Comparison of ENCODE assay signal across 8 mouse cellular contexts in the genomic region with DNA sequence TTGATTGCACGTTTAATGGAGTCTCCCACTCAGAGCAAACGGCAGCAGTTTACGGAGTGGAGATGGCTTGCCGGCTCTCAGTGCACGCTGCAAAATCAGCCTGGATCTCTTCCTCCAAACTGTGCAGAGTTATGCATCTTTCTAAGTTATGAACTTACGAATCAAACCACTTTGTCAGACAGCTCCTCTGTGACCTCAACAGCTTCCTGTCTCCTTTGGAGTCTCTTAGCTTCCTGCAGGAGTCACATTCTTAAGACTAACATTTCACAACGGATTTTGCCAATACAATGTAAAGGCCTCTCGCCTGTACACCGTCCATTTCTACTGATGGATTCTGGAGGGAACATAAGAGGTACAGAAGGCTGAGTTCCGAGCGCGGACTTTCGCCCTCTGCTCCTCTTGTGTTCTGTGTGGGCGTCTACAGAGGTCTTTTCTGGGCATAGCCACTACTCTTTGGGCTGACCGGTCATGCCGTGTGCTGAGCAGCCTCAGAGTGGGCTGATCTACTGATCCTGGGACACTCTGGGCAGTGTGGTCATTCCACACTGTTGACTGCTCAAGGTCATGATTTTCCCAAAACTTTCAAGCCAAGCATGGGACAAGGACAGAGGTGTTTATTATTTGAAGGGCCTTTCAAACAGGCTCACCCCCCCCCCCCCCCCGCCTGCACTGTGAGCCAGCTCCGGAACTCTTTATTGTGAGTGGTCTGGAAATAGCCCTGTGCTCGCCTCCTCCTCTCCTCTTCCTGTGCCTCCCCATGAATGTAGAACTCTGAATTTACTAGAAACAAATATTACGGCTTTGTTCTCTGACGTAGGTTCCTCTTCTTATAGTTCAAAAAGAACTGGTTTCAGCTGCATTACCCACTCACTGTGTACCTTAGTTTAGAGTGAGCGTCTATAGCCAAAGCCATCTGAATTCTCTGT.
DNase-seq lines count a peak whose midpoint lies in the region; ATAC-seq and TF ChIP-seq lines count a peak whose summit lies in the region.

No protein-coding gene starts in this region.

- peak overlapping the region; percentile 32; the same call in 1 of the 2 replicates for H3K27ac ChIP-seq in lung, postnatal 0 days (ENCODE audit: low read length)
- H3K27ac ChIP-seq in forebrain, embryonic 15.5 days (replicated peaks) = peak overlapping the region; percentile 70
- peak overlapping the region; percentile 41; the same call in 1 of the 2 replicates for H3K27ac ChIP-seq in intestine, postnatal 0 days (ENCODE audit: low read depth, low read length)

- TF ChIP-seq CTCF in lung, postnatal 0 days (IDR thresholded peaks at IDR 0.05) = no peak
- TF ChIP-seq CTCF in intestine, postnatal 0 days (IDR thresholded peaks at IDR 0.05; ENCODE audit: low read depth) = no peak

- H3K9ac ChIP-seq in lung, postnatal 0 days (replicated peaks; ENCODE audit: low read depth) = no peak overlapping the region
- H3K9ac ChIP-seq in forebrain, embryonic 15.5 days (replicated peaks) = no peak overlapping the region
- H3K9ac ChIP-seq in intestine, postnatal 0 days (ENCODE audit: low read depth, low read length) = no peak overlapping the region

- H3K36me3 ChIP-seq in lung, postnatal 0 days (ENCODE audit: insufficient read depth, low read length) = no peaks in the 10 kb centered on the region; the same call in 1 of the 2 replicates
- H3K36me3 ChIP-seq in forebrain, embryonic 15.5 days = peaks cover 10% of the 10 kb centered on the region; the same call in 1 of the 2 replicates
- H3K36me3 ChIP-seq in intestine, postnatal 0 days (ENCODE audit: control insufficient read depth, insufficient read depth) = peaks cover 16% of the 10 kb centered on the region

- no peaks in the 10 kb centered on the region for H3K27me3 ChIP-seq in lung, postnatal 0 days (replicated peaks; ENCODE audit: insufficient read depth, low read length)
- H3K27me3 ChIP-seq in forebrain, embryonic 15.5 days = no peaks in the 10 kb centered on the region
- no peaks in the 10 kb centered on the region for H3K27me3 ChIP-seq in intestine, postnatal 0 days (replicated peaks; ENCODE audit: control insufficient read depth, insufficient read depth, low read length)

- ATAC-seq in lung, postnatal 0 days = peak; percentile 76
- ATAC-seq in forebrain, embryonic 15.5 days (replicated peaks) = no peak
- ATAC-seq in intestine, postnatal 0 days = no peak
- peak; percentile 43 for ATAC-seq in neutrophil, adult 5-6 weeks (ENCODE audit: extremely low read depth, insufficient number of reproducible peaks, low FRiP score, poor library complexity, severe bottlenecking)

- H3K4me1 ChIP-seq in lung, postnatal 0 days (ENCODE audit: insufficient read depth, low read depth, low read length) = peaks cover 15% of the 10 kb centered on the region; the same call in 1 of the 2 replicates
- peaks cover 56% of the 10 kb centered on the region for H3K4me1 ChIP-seq in forebrain, embryonic 15.5 days
- no peaks in the 10 kb centered on the region for H3K4me1 ChIP-seq in intestine, postnatal 0 days (replicated peaks; ENCODE audit: control insufficient read depth, insufficient read depth, low read length)

- no peak for TF ChIP-seq EP300 in lung, postnatal 0 days (IDR thresholded peaks at IDR 0.05)

- WGBS in lung, postnatal 0 days = 41% methylated on average over 22 of the region's 22 CpGs
- WGBS in forebrain, embryonic 15.5 days = 85% methylated on average over 22 of the region's 22 CpGs
- WGBS in intestine, postnatal 0 days = 64% methylated on average over 22 of the region's 22 CpGs

- no peak overlapping the region for H3K4me3 ChIP-seq in lung, postnatal 0 days (ENCODE audit: low read depth, low read length)
- no peak overlapping the region for H3K4me3 ChIP-seq in forebrain, embryonic 15.5 days
- no peak overlapping the region for H3K4me3 ChIP-seq in intestine, postnatal 0 days (ENCODE audit: low read depth, low read length)

- no peaks in the 10 kb centered on the region for H3K9me3 ChIP-seq in lung, postnatal 0 days (ENCODE audit: low read length)
- no peaks in the 10 kb centered on the region for H3K9me3 ChIP-seq in forebrain, embryonic 15.5 days
- H3K9me3 ChIP-seq in intestine, postnatal 0 days (ENCODE audit: control insufficient read depth) = no peaks in the 10 kb centered on the region

- peak; percentile 68 for DNase-seq in lung, postnatal 0 days (ENCODE audit: low spot score)
- DNase-seq in lung, adult 18-20 months = no peak
- no peak for DNase-seq in layer of hippocampus, adult 8-10 months (ENCODE audit: low spot score in 2 of 2)
- no peak for DNase-seq in gastrocnemius, postnatal 25 days
- no peak for DNase-seq in gastrocnemius, adult 18-20 months (ENCODE audit: low spot score)

- H3K4me2 ChIP-seq in lung, postnatal 0 days (replicated peaks; ENCODE audit: low read depth, low read length) = no peak overlapping the region
- no peak overlapping the region for H3K4me2 ChIP-seq in forebrain, embryonic 15.5 days (replicated peaks)
- no peak overlapping the region for H3K4me2 ChIP-seq in intestine, postnatal 0 days (replicated peaks; ENCODE audit: low read depth)

Comparison
In these comparisons a context has a peak if more than half of its experiments do, and no peak if none do; other contexts are left out.
1. ATAC-seq: peak in lung, postnatal 0 days (single experiment) and neutrophil, adult 5-6 weeks (single experiment); none in forebrain, embryonic 15.5 days (single experiment) and intestine, postnatal 0 days (single experiment).
2. Peak in every context shown above with its lines, with median percentiles within 50 percentile points of each other: H3K27ac ChIP-seq.